Mouse (Mus musculus) 416B (cell line): ENCODE measurements at regions not wholly inside any gene's neighbourhood (a gene's known extent, or its start where the extent isn't known, plus 50 kb on each side); places are given as distances from the start of the nearest gene placed in this dataset.

Source experiments
- DNase-seq: peaks from one replicate; pipeline ENCODE4 v3.0.0; 2011; ENCODE audit warnings: low read depth

DNA sequence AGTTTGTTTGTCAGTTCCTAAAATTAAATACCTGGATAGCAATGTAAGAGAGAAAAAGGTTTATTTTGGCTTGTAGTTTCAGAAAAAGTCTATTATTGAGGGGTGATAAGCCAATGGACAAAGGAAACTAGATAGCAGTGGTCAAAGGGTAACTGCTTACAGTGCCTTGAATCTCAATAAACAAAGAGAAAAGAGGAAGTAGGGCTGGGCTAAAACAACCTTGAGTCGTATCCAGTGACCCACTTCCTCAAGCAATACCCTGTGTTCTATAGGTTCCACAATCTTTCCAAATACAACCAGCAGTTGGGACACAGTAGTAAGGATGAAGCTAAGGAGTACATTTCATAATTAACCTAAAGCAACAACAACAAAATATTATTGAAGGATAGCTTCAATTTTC, 1164.7 kb downstream of the Fscb start:
- DNase-seq: peak; percentile 74

DNA sequence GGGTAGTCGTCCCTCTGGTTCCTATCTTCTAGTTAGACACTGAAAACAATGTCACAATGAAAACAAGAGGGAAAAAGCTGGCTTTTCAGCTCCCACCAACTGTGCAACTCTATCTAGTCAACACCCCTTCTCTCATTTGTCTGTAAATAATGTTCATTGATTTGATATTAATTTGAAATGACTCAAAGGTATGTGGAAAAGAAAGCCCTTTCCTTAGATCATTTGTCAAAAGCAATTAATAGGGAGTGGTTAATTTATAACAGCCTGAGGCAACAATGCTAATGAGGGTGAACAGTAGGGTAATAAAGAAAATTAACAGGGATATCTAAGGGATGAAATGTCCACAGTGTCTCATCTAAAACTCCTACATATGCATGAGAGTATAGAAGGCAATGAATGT, 1195.2 kb downstream of the Fscb start:
- DNase-seq: no peak
